Mouse (Mus musculus): ENCODE results near the gene Zfp382.
A peak's percentile ranks its signal among the peaks of the same experiment; 100 is the strongest.
"Not testable (repeated sequence)": the region's sequence is repeated elsewhere in the genome, so short reads cannot be mapped to it uniquely, and the experiment has no call there.

Gene Zfp382

DNA sequence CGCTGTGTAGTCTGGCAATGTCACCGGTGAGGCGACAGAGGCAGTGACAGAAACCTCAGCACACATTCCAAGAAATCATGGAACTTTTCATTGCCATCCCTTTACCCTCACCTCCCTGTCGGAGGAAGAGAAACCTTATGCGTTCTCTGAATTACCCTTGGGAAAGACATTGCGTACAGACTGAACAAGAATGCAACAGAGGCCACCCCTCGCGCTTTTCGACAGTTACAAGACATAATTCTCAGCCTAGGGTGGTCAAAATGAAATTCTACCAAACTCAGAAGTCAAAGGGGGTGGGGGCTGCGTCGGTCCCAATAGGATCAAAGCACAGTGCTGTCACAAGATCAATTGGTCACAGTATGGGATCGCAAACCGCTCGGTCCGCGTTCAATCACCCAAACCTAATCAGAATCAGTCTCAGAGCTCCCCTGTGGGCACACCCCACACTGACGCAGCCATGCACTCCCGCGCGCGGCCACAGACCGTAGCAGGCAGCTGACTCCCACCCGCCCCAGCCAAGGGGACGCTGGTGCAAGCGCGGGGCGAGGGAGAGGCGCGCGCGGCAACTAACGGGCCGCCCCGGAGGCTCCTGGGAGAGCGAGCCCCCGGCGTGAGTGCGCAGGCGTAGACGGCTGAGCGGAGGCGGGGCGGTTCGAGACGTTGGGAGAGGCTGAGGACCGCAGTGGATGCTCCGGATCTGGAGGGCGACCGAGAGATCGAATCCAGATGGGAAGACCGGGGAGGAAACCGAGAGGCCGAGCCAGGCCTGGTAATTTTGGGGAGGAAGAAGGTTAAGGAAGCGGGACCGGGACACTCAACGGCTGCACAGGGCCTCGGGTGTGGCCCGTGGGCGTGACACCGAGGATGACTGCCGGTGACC lies at the start of gene Zfp382:
TSS of gene Zfp382 (plus strand) at position 635 of the 880 bp plus-strand sequence.
- DNase-seq (ENCODE audit: inconsistent age in 2 of 2, low spot score in 1 of 2): peak; percentile 91 to 96

DNA sequence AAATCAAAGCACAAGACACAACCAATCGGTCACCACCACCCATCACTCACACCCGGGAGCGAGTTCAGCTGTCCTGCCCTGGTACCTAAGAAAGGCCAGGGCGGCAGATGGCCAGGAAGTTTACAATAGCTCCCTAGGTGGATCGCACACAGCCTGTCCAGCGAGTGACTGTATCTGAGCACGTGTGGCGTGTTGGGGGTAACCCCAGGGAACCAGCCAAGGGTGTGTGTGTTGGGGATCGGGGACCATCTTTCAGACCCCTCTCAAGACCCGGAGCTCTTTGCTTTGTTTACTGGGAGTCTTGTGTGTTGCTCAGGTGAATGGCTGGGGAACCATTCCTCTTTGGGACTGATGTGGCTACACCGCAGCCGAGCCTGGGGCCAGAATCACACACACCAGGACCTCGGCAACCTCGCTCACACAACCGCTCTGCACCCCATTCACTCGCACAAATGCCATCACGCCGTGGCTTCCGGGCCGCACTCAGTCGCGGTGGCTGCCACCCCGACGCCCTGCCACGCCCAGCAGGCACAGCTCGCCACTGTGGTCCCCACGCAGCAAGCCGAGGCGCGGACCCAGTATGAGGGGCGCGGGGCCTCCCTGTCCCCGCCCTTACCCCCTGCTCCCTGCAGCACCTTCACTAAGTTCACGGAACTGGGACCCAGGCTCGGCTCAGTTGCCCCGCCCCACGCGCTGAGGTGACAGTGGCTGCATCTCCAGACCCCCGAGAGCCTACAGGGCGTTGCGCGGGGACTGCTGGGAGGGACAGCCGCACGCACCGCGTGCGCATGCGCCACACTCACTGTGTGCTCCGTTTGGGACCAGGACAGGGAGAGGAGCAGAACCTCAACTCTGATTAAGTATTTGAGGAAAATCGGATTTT lies 49.4 kb upstream of the Zfp382 start, which contains the start of gene Zfp82:
TSS of gene Zfp82 (minus strand) at position 755 of the 883 bp plus-strand sequence.
- peak; percentile 87 to 94 for DNase-seq (ENCODE audit: inconsistent age in 2 of 2, low spot score in 1 of 2)

DNA sequence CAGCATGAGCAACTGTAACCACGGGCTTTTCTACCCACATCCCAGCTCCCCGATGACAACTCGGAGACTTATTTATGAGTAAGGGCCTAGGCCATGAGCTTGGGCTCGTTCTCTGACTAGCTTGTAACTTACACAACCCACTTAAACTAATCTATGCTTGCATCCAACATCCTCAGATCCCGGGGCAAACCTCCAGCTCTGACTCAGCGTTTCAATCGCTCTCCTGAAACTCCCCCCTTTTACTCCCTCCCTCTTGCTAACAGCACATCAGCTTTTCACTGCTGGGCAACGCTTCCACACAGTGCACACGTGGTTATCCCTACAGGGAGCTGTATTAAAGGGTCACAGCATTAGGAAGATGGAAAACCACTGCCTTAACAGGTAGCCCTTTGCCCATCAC lies 35.2 kb upstream of the Zfp382 start:
- no peak for DNase-seq (ENCODE audit: inconsistent age in 2 of 2, low spot score in 1 of 2)

DNA sequence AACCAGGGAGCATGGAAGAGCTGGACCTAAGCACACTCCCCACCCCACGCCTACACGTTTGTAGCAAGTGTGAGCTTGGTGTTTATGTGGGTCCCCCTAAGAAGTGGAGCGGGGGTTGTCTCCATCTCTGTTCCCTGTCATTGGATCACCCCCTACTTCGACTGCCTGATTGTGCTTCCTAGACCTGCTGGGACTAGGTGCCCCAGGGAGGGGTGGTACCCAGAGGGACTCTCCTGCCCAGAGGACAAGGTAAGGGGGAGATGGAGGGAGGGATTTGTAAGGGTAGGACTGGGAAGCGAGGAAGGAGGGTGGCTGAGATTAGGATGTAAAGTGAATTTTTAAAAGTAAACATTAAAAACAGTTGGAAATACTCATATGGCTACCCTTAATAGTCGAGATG lies 32.3 kb upstream of the Zfp382 start:
- DNase-seq (ENCODE audit: inconsistent age in 2 of 2, low spot score in 1 of 2): peak; percentile 21 to 37

DNA sequence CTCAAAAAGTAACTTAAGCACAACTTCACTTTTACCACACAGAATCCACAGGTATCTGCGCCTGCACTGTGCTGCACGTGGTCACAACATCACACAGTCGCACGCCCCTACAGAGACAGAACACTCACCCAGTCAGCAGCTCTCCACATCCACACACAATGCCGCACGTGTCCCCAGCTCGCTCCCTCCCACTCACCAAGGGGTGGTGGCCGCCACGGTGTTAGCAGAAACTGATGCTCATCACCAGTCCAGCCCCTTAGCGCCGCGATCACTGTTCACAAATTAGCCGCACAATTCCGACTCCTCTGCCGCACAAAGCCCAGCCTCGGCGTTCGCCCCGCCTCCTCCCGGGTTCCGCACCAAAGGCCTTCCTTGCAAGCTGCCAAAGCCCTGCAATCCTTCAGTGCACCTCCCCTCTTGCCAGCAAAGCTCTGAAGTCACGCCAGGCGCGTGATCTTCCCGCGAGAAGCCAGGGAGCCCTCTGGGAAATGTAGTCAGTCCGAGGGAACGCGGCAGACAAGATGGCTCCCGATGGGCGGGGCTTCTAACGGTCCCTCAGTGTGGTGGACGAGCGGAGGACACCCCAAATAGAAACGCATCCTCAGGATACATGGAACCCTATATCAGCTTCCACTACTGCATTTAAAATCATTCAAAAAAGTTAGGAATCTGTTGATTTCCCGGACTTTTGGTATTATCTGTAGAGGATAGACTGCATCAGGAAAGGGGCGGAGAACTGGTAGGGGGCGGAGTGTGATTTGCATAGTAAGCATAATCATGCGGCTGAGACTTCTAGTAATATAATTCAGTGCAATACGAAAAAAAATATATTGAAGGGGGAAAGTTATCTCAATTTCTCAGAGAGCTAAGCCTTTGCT lies 31.4 kb upstream of the Zfp382 start, which contains the start of the genes Gm26920 and Zfp566:
TSS of gene Gm26920 (minus strand) at position 319 of the 878 bp plus-strand sequence.
TSS of gene Zfp566 (minus strand) at position 436 of the 878 bp plus-strand sequence.
- peak; percentile 96 to 98 for DNase-seq (ENCODE audit: inconsistent age in 2 of 2, low spot score in 1 of 2)

DNA sequence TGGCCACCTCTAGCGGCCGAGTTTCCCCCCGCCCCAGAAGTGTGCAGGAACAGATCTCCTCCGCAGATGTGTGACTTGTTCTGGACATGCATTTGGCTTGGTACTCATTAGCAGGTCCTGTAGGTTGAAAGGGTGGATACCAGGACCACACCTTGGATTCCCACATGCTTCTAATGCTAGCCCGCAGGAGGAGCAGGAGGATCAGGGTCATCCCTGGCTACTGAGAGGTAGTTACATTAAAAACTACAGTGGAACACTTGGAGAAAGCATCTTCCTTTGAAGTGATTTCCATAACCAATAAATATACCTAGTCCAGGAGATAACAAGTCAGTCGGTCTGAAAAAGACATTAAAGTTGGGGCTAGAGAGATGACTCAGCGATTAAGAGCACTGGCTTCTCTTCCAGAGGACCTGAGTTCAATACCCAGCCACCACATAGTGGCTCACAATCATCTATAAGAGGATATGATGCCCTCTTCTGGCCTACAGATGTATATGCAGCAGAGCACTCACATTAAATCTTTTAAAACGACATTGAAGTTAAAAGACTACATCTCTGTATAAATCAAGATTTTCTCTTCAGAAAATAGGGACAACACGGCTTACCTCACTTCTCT lies 30.7 kb upstream of the Zfp382 start:
- peak in 1 of 2 experiments; percentile 59 for DNase-seq (ENCODE audit: inconsistent age in 2 of 2, low spot score in 1 of 2)

DNA sequence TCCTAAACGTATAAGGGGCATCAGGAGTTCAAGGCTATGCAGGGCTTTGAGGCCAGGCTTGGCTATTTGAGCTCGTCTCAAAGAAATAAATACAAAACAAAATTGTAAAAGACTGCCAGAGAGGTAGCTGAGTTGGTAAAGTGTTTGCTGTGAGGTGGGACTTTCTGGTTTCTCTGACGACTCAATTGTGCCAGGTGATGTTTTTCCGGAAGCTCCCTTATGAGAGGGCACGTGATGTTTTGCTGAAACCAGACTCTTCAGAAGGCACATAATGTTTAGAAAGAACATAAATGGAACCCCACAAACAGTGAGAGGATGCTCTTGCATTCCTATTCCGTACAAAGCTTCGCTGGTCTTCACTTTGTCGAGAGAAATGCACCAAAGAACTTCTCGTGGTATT lies 29.1 kb upstream of the Zfp382 start:
- no peak for DNase-seq (ENCODE audit: inconsistent age in 2 of 2, low spot score in 1 of 2)

DNA sequence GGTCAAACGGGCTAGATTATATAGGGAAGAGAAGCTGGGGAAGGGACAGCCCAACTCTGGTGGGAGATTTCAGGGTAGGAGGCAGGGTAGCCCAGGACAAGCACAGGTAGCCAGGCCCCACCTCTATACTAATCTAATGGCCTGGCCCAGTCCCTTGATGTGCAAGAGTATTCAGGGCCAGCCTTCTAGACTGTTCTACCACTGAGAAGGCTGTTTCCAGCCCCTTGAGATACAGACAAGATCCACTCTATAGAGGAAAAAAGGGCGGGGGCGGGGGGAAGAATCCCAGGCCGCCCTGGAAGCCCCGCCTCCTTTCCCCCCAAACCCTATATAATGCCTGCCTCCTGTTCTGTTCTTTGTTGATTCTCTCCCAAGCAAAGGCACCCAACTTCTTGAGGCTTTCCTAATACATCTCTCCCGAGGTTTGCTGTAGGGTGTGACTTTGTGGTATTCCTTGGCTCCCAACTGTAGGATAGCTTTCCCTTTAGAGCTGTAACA lies 27.8 kb upstream of the Zfp382 start:
- peak in 1 of 2 experiments; percentile 46 for DNase-seq (ENCODE audit: inconsistent age in 2 of 2, low spot score in 1 of 2)

DNA sequence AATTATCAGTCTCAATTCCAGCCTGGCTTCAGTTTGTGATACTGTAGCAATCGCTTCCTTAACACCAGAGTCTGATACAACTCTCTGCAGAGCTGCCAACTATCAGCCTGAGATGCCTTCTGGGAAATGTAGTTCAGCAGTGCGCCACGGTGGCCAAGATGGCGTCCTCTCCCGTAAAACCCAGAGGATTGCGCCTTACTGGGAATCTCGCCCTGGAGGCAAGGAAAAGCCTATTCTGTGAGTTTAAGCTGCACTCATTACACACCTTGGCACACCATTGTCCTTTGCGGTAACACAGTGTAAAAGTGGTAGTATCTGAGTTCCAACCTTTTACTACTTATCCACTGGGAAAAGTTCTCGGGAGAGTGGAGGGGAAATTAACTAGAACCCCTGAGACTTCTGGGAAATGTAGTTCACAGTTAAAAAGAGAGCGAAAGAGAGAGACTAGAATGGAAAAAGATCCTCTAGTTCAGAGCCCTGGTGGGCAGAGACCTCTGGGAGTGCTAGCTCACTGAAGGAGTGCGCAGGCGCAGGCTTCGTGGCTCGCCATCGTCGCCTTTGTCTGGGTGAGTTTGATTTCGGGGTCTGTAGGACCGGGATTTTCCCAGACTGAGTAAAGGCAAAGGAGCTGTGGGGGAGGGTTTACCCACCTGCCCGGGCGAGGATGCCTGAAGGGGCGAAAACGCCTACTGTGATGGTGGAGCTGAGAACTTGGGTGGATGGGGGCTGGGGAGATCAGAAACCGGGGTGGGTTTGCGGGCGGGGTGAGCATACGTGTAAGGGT lies 26.9 kb upstream of the Zfp382 start, which contains the start of gene Zfp260:
TSS of gene Zfp260 (plus strand) at position 132 of the 784 bp plus-strand sequence.
- peak; percentile 91 to 97 for DNase-seq (ENCODE audit: inconsistent age in 2 of 2, low spot score in 1 of 2)

DNA sequence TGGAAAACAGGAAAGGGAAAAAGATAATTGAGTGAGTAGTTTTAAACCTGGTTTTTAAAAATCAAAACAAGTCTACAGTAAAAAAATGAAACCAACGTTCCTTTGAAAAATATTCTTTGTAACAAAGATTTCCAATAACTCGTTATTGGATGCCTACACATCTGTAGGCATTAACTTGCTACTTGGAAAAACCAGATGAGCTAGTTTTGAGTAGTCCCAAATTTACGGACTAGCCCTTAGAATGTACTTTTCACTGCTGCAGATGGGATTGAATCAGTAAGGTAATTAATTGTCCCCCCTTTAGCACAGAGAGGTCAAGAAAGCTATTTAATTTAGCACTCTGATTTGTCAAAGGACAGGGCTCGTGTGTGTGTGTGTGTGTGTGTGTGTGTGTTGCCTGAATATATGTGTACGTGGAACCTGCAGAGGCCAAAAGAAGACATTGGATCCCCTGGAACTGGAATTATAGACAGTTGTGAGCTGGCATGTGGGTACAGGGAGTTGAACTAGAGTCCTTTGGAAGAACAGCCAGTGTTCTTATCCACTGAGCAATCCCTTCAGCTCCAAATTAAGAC lies 26.1 kb upstream of the Zfp382 start:
- DNase-seq (ENCODE audit: inconsistent age in 2 of 2, low spot score in 1 of 2): peak in 1 of 2 experiments; percentile 53

DNA sequence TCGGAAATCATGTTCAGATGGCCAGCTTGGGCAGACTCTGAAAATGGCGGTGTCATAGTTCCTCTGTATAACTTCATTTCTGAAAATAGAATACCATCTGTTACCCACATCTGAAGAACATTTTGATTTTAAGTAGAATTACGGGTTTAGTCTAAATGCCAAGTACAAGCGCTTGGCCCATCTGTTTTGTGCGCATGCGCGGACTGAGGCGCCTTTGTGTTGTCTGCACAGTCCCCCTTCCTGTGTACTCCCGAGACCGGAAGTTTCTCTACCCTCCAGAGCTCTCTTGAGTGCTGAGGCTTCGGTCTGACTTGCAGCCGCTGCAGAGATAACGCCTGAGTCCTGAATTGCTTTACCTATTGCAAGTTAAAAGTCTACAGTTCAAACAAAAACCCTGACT lies 22.4 kb upstream of the Zfp382 start:
- no peak for DNase-seq (ENCODE audit: inconsistent age in 2 of 2, low spot score in 1 of 2)

DNA sequence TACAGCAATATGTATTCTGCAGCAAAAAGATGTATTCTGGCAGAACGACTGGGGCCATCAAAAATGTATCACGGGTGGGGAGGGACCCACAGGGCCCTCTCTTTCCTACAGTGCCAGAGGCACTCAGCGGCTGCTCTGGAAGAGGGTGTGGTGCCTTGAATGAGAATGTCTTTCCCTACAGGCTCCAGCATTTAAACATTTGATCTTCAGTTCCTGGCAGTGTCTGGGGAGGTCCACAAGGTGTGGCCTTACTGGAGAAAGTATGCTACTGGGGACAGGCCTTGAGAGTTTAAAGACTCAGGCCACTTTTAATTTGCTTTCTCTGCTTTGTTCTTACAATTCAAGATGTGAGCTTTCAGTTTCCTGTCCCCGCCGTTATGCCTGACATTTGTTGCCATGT lies 5.7 kb upstream of the Zfp382 start:
- no peak for DNase-seq (ENCODE audit: inconsistent age in 2 of 2, low spot score in 1 of 2)

DNA sequence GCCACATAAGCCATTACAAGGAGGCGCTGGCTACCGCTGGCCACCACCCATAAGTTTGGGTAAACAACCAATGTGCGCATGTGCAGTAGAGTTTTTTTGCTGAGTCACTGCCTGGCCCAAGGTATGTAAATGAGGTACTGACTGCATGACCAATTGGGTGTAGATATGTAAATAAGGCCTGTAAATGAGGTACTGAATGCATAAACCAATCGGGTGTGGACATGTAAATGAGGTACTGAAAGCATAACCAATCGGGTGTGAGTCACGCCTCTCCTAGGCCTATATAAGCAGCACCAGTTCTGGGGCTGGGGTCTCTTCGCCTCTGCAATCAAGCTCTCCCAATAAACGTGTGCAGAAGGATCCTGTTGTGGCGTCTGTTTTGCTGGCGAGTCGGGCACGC lies 3.8 kb upstream of the Zfp382 start:
- not testable (repeated sequence) for DNase-seq (ENCODE audit: inconsistent age in 2 of 2, low spot score in 1 of 2)

DNA sequence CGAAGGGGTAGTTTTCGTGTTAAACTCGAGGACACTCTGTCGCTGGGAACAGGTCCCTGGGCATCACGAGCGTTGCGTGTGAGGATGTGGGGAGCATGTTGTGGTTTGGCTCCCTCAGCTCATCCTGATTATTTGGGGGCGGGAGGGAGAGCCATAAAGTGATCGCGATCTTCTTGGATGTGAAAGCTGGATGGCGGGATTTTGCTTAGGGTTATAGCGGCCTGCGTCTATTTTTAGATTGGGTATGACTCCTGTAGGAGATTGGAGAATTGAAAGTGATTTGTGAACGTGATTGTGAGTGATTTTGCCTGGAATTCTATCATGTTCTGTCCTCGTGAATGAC lies 417 bp downstream of the Zfp382 start:
- no peak for DNase-seq (ENCODE audit: inconsistent age in 2 of 2, low spot score in 1 of 2)

DNA sequence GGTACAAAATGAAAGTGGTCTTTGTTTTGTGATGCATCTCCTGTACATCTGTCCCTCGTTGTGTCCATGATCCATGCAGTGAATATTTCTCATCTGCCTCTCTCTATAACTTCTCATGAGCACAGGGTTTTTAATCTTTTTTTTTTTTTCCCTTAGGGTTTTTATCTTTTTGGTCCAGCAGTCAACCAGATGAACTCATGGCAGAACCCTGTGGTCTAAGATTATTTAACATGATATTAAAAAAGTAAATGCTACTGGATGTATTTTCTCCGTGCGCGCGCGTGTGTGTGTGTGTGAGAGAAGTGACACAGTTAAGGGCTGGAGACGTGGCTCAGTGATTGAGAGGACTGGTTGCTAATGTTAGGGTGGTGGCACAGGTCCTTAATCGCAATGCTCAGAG lies 8.2 kb downstream of the Zfp382 start:
- DNase-seq (ENCODE audit: inconsistent age in 2 of 2, low spot score in 1 of 2): no peak

DNA sequence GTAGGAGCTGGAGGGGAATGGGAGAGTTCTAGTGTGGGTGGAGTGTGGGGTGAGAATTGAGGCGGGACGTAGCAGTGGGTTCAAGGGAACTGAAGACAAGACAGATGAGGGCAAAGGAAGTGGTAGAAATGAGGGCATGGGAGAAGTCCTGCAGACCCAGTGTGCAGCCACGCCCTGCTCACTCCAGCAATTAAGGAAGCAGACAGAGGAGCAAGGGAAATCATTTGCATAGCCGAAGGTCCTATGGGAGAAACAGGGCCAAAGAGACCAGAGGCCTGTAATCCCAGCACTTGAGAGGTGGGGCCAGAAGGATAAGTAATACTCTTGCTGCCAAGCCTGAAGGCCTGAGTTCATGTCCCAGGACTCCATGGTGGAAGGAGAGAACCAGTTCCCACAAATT lies 10.7 kb downstream of the Zfp382 start:
- DNase-seq (ENCODE audit: inconsistent age in 2 of 2, low spot score in 1 of 2): no peak

DNA sequence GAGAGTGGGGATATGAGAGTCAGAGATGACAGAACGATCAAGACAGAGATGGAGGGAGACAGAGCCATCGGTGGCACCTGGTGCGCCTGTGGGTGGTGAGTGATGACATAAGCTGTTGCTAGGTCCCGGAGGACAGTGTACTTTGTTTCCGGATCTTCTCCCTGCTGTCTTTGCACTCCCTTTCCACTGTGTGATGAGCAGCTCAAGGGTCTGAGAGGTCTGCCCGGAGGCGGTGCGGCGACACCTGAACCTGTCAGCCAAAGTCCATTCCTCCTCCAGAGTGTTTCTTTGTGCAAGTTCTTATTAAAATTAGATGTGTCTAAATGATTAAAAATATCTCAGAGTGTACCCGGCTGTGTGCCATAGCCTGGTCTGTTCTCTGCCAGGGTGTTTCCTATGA lies 15.1 kb downstream of the Zfp382 start:
- DNase-seq (ENCODE audit: inconsistent age in 2 of 2, low spot score in 1 of 2): no peak

DNA sequence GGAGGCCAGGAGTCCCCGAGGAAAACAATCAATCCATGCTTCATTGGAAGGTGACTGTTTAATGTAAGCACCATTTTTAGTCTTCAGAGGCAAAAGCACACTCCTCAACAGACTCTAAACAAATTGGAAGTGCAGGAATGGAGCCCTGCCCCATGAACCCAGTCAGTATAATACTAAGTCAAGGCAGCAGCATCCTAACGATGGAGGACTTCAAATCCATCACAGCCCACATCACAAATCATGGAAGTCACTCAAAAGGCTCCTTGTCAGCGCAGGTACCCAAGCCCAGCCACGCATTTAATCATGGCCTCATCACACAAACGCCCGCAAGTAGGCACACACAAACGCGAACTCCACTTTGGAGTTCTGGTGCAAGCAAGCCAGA lies 21.4 kb downstream of the Zfp382 start:
- no peak for DNase-seq (ENCODE audit: inconsistent age in 2 of 2, low spot score in 1 of 2)

All from adrenal gland, adult (tissue).